Mouse (Mus musculus) cerebellum, adult 11-12 months (tissue): Measurements from ENCODE around the gene Ebpl.
A peak's percentile ranks its signal among the peaks of the same experiment; 100 is the strongest.

Source experiments
- DNase-seq: peaks from one replicate; pipeline ENCODE4 v3.0.0; 2022

Gene Ebpl

GRCm38 (mm10) chr14:61360131-61360980 is at the start of gene Ebpl:
TSS of gene Ebpl (minus strand) at chr14:61360439.
- DNase-seq: peak; percentile 92

GRCm38 (mm10) chr14:61410020-61410419 is 49.8 kb upstream of the Ebpl start:
- DNase-seq: no peak

GRCm38 (mm10) chr14:61407055-61407454 is 46.8 kb upstream of the Ebpl start:
- DNase-seq: no peak

- DNase-seq: no peak
Observed at GRCm38 (mm10) chr14:61405761-61406160, 45.5 kb upstream of the Ebpl start.

GRCm38 (mm10) chr14:61404941-61405340 is 44.7 kb upstream of the Ebpl start:
- DNase-seq: no peak

- DNase-seq: no peak
Observed at GRCm38 (mm10) chr14:61394745-61395144, 34.5 kb upstream of the Ebpl start.

GRCm38 (mm10) chr14:61390586-61390985 is 30.3 kb upstream of the Ebpl start:
- no peak for DNase-seq

GRCm38 (mm10) chr14:61367290-61367689 is 7.1 kb upstream of the Ebpl start:
- DNase-seq: no peak

GRCm38 (mm10) chr14:61364656-61365055 is 4.4 kb upstream of the Ebpl start:
- DNase-seq: no peak

- DNase-seq: no peak
Observed at GRCm38 (mm10) chr14:61363734-61364133, 3.5 kb upstream of the Ebpl start.

GRCm38 (mm10) chr14:61362268-61362667 is 2.0 kb upstream of the Ebpl start:
- no peak for DNase-seq

GRCm38 (mm10) chr14:61360981-61361511 is 807 bp upstream of the Ebpl start:
- DNase-seq: no peak

- DNase-seq: no peak
Observed at GRCm38 (mm10) chr14:61354251-61355235, 5.7 kb downstream of the Ebpl start.

GRCm38 (mm10) chr14:61350808-61351207 is 9.4 kb downstream of the Ebpl start:
- no peak for DNase-seq

GRCm38 (mm10) chr14:61349876-61350275 is 10.4 kb downstream of the Ebpl start:
- no peak for DNase-seq

- DNase-seq: no peak
Observed at GRCm38 (mm10) chr14:61346827-61347698, 13.2 kb downstream of the Ebpl start.

GRCm38 (mm10) chr14:61344590-61344989 is 15.6 kb downstream of the Ebpl start:
- DNase-seq: no peak

- DNase-seq: no peak
Observed at GRCm38 (mm10) chr14:61339381-61339780, 20.9 kb downstream of the Ebpl start.

- peak; percentile 81 for DNase-seq
Observed at GRCm38 (mm10) chr14:61330996-61331561, 29.2 kb downstream of the Ebpl start.

- DNase-seq: peak; percentile 65
Observed at GRCm38 (mm10) chr14:61330591-61330990, 29.6 kb downstream of the Ebpl start.

- DNase-seq: peak; percentile 94
Observed at GRCm38 (mm10) chr14:61327618-61328450, 32.4 kb downstream of the Ebpl start.
